Mouse (Mus musculus): ENCODE measurements around the gene Ackr3.

- TF ChIP-seq CTCF (IDR thresholded peaks at IDR 0.05; ENCODE audit: borderline replicate concordance, extremely low read depth, insufficient read depth, insufficient read length) (no peak), POLR2A (IDR thresholded peaks at IDR 0.05; ENCODE audit: borderline replicate concordance, extremely low read depth, insufficient read depth, insufficient read length, poor library complexity, severe bottlenecking) (no peak)
Measured at GRCm38 (mm10) chr1:90228323-90228697, 24.5 kb downstream of the Ackr3 start.

Data from brain, embryonic 14.5 days (tissue).